Mouse (Mus musculus): ENCODE measurements at regions not wholly inside any gene's neighbourhood (a gene's known extent, or its start where the extent isn't known, plus 50 kb on each side); places are given as distances from the start of the nearest gene placed in this dataset.

- TF ChIP-seq CTCF (IDR thresholded peaks at IDR 0.05; ENCODE audit: low read depth, low read length): no peak
- no peak for TF ChIP-seq POLR2A (IDR thresholded peaks at IDR 0.05; ENCODE audit: extremely low read depth, insufficient read depth, low read length)
Observed at GRCm38 (mm10) chr13:35129475-35129874, 102.6 kb upstream of the Eci2 start.
